Mouse (Mus musculus) erythroblast, embryonic 14.5 days (primary cell): ENCODE measurements around the gene Fam214a.

ENCODE experiments used
- GATA1 ChIP-seq: IDR thresholded peaks from 2 replicates; pipeline ENCODE4 v1.6.1; 2012; ENCODE audit warnings: low read length, inconsistent platforms, mixed read lengths
- TAL1 ChIP-seq: IDR thresholded peaks from 3 replicates; pipeline ENCODE4 v1.6.1; 2012; ENCODE audit warnings: low read length, inconsistent platforms, mixed read lengths

GRCm38 (mm10) chr9:74985173-74985715 lies 32.6 kb downstream of the Fam214a start:
- TF ChIP-seq GATA1 (no peak), TAL1 (no peak)
